In the genomic region with DNA sequence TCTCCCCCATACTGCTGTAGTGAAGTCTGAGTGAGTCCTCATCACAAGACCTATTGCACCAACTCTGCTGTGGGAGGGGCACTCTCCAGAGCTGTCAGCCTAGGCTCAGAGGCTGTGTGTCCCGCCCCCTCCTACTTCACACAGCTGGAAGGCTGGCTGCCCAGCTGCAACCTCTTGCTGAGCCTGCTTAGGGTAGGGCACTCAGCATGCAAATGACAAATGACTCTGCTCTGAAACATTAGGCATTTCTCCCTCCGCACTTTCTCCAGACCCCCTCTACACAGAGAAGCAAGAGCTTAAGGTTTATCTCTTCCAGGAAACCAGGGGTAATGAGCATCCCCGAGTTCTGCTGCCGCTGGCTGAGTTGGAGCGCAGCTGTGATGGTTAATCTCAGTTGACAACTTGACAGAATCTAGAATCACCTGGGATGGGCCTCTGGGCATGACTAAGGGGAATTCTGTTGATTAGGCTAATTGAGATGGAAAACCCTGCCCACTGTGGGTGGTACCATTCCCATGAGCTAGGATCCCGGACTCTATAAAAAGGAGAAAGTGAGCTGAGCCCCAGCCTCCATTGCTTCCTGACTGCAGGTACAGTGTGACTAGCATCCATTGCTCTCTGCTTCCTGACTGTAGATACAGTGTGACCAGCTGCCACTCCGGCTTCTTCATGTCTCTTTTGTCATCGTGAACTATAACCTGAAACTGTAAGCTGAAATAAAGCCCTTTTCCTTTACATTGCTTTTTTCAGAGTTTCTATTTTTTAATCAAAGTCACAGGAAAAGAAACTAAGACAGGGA, we compare ENCODE assay signal across 8 mouse cellular contexts.
DNase-seq lines count a peak whose midpoint lies in the region; ATAC-seq lines count a peak whose summit lies in the region.

No protein-coding gene starts in this region.

- peaks cover 4% of the 10 kb centered on the region; the same call in 1 of the 2 replicates for H3K9me3 ChIP-seq in heart, embryonic 12.5 days (replicated peaks)
- H3K9me3 ChIP-seq in lung, embryonic 16.5 days (ENCODE audit: control insufficient read depth, low read length) = no peaks in the 10 kb centered on the region

- H3K9ac ChIP-seq in heart, embryonic 12.5 days = no peak overlapping the region
- no peak overlapping the region for H3K9ac ChIP-seq in lung, embryonic 16.5 days (ENCODE audit: low read length)

- DNase-seq in heart, adult 18-20 months = peak; percentile 74 to 87
- peak; percentile 88 for DNase-seq in A20 (ENCODE audit: low read depth, low spot score)
- peak; percentile 44 for DNase-seq in embryo, embryonic 9.5 days (ENCODE audit: extremely low spot score)
- DNase-seq in heart, postnatal 25 days (ENCODE audit: low spot score) = peak; percentile 59
- DNase-seq in thymus, postnatal 10 days (ENCODE audit: low spot score in 2 of 2) = peak; percentile 45 to 50

- no peaks in the 10 kb centered on the region for H3K36me3 ChIP-seq in heart, embryonic 12.5 days
- H3K36me3 ChIP-seq in lung, embryonic 16.5 days (ENCODE audit: control insufficient read depth, insufficient read depth, low read length) = no peaks in the 10 kb centered on the region

- H3K27me3 ChIP-seq in heart, embryonic 12.5 days (replicated peaks) = peaks cover 76% of the 10 kb centered on the region
- peaks cover 3% of the 10 kb centered on the region; the same call in 1 of the 2 replicates for H3K27me3 ChIP-seq in lung, embryonic 16.5 days (ENCODE audit: control insufficient read depth, insufficient read depth, low read depth, low read length)

- H3K27ac ChIP-seq in heart, embryonic 12.5 days (ENCODE audit: poor library complexity, severe bottlenecking) = no peak overlapping the region
- H3K27ac ChIP-seq in lung, embryonic 16.5 days (ENCODE audit: low read length) = no peak overlapping the region

- 25% methylated on average over 8 of the region's 8 CpGs for WGBS in heart, embryonic 12.5 days
- WGBS in lung, embryonic 16.5 days = 36% methylated on average over 8 of the region's 8 CpGs

- intact Hi-C loops in heart, postnatal 25 days (cut with DNase I) = no loop called here

- ATAC-seq in heart, embryonic 12.5 days (ENCODE audit: insufficient number of reproducible peaks, low FRiP score) = no peak
- peak; percentile 78 for ATAC-seq in lung, embryonic 16.5 days (ENCODE audit: low read depth)
- ATAC-seq in inflammation-experienced regulatory T-cells, adult 6 months = no peak

- H3K4me2 ChIP-seq in heart, embryonic 12.5 days = no peak overlapping the region
- H3K4me2 ChIP-seq in lung, embryonic 16.5 days (ENCODE audit: low read depth, low read length) = no peak overlapping the region

- no peak overlapping the region for H3K4me3 ChIP-seq in heart, embryonic 12.5 days
- no peak overlapping the region for H3K4me3 ChIP-seq in lung, embryonic 16.5 days (ENCODE audit: low read length)

- peaks cover 6% of the 10 kb centered on the region for H3K4me1 ChIP-seq in heart, embryonic 12.5 days (replicated peaks)
- peaks cover 15% of the 10 kb centered on the region for H3K4me1 ChIP-seq in lung, embryonic 16.5 days (replicated peaks; ENCODE audit: control insufficient read depth, insufficient read depth, low read length)
